11 mouse cellular contexts compared by ENCODE assay signal in genomic region chr7:66779411-66779810, GRCm38 (mm10). TPM values are rescaled to one million over a fixed set of nuclear protein-coding genes. Genes with fewer than 3 reads are reported as not detected.
DNase-seq lines count a peak whose midpoint lies in the region; ATAC-seq and TF ChIP-seq lines count a peak whose summit lies in the region.
"Had no signal": no experiment of that assay in that cellular context is flagged by ENCODE, and none has a peak within 500 bp of the region (broad histone marks: within the 10 kb centered on the region; RNA-seq: fewer than 3 reads in every experiment).

No protein-coding gene starts in this region.

- 88% methylated on average over 2 of the region's 2 CpGs for WGBS in forebrain, embryonic 14.5 days
- WGBS in forebrain, embryonic 15.5 days: 71% methylated on average over 2 of the region's 2 CpGs
- 20% methylated on average over 2 of the region's 2 CpGs for WGBS in lung, embryonic 15.5 days
- WGBS in lung, adult 2 months: 34% methylated on average over 2 of the region's 2 CpGs
- WGBS in limb, embryonic 15.5 days: 32% methylated on average over 2 of the region's 2 CpGs
- 46% methylated on average over 2 of the region's 2 CpGs for WGBS in stomach, embryonic 16.5 days

- H3K4me3 ChIP-seq in forebrain, embryonic 14.5 days (ENCODE audit: low read depth, low read length): no peak overlapping the region
- H3K4me3 ChIP-seq in forebrain, embryonic 15.5 days: no peak overlapping the region
- H3K4me3 ChIP-seq in lung, embryonic 15.5 days: no peak overlapping the region
- no peak overlapping the region for H3K4me3 ChIP-seq in lung, adult 2 months (replicated peaks; ENCODE audit: extremely low read depth, low read depth, low read length)
- H3K4me3 ChIP-seq in limb, embryonic 15.5 days: no peak overlapping the region
- no peak overlapping the region for H3K4me3 ChIP-seq in stomach, embryonic 16.5 days (replicated peaks; ENCODE audit: low read length)
- H3K4me3 ChIP-seq: megakaryocyte, embryonic 14.5 days had no signal

- no peak for TF ChIP-seq CTCF in lung, adult 2 months (IDR thresholded peaks at IDR 0.05; ENCODE audit: insufficient read depth, low read length)

- H3K4me1 ChIP-seq in forebrain, embryonic 14.5 days (ENCODE audit: control insufficient read depth, insufficient read depth, low read length): no peaks in the 10 kb centered on the region
- no peaks in the 10 kb centered on the region for H3K4me1 ChIP-seq in forebrain, embryonic 15.5 days
- H3K4me1 ChIP-seq in lung, embryonic 15.5 days: peaks cover 26% of the 10 kb centered on the region
- no peaks in the 10 kb centered on the region for H3K4me1 ChIP-seq in lung, adult 2 months (ENCODE audit: control insufficient read depth, insufficient read depth, low read length)
- H3K4me1 ChIP-seq in limb, embryonic 15.5 days: peaks cover 9% of the 10 kb centered on the region
- peaks cover 23% of the 10 kb centered on the region for H3K4me1 ChIP-seq in stomach, embryonic 16.5 days (ENCODE audit: control insufficient read depth, insufficient read depth, low read length)
- H3K4me1 ChIP-seq: megakaryocyte, embryonic 14.5 days had no signal

- H3K27ac ChIP-seq in forebrain, embryonic 14.5 days (ENCODE audit: low read depth, low read length): no peak overlapping the region
- H3K27ac ChIP-seq in forebrain, embryonic 15.5 days (replicated peaks): no peak overlapping the region
- peak overlapping the region; percentile 78 for H3K27ac ChIP-seq in lung, embryonic 15.5 days
- H3K27ac ChIP-seq in limb, embryonic 15.5 days: 0 out of 2 replicates have a peak overlapping the region, but pooled peaks have one; percentile 7
- H3K27ac ChIP-seq in stomach, embryonic 16.5 days (ENCODE audit: low read length): peak overlapping the region; percentile 83

- H3K9ac ChIP-seq in forebrain, embryonic 14.5 days (ENCODE audit: low read length): no peak overlapping the region
- H3K9ac ChIP-seq in forebrain, embryonic 15.5 days (replicated peaks): no peak overlapping the region
- no peak overlapping the region for H3K9ac ChIP-seq in lung, embryonic 15.5 days
- H3K9ac ChIP-seq in limb, embryonic 15.5 days: no peak overlapping the region
- no peak overlapping the region for H3K9ac ChIP-seq in stomach, embryonic 16.5 days (ENCODE audit: low read length)

- H3K27me3 ChIP-seq in forebrain, embryonic 14.5 days (replicated peaks; ENCODE audit: control insufficient read depth, insufficient read depth, low read length): no peaks in the 10 kb centered on the region
- H3K27me3 ChIP-seq in forebrain, embryonic 15.5 days: no peaks in the 10 kb centered on the region
- no peaks in the 10 kb centered on the region for H3K27me3 ChIP-seq in lung, embryonic 15.5 days
- no peaks in the 10 kb centered on the region for H3K27me3 ChIP-seq in limb, embryonic 15.5 days
- no peaks in the 10 kb centered on the region for H3K27me3 ChIP-seq in stomach, embryonic 16.5 days (ENCODE audit: control insufficient read depth, insufficient read depth, low read length)

- no peaks in the 10 kb centered on the region for H3K36me3 ChIP-seq in forebrain, embryonic 14.5 days (ENCODE audit: control insufficient read depth, insufficient read depth, low read length)
- H3K36me3 ChIP-seq in forebrain, embryonic 15.5 days: no peaks in the 10 kb centered on the region
- no peaks in the 10 kb centered on the region for H3K36me3 ChIP-seq in lung, embryonic 15.5 days
- no peaks in the 10 kb centered on the region for H3K36me3 ChIP-seq in limb, embryonic 15.5 days
- no peaks in the 10 kb centered on the region for H3K36me3 ChIP-seq in stomach, embryonic 16.5 days (ENCODE audit: control insufficient read depth, insufficient read depth, low read length)

- no peak for ATAC-seq in forebrain, embryonic 14.5 days
- no peak for ATAC-seq in forebrain, embryonic 15.5 days (replicated peaks)
- no peak for ATAC-seq in lung, embryonic 15.5 days (ENCODE audit: borderline replicate concordance, extremely low read depth, low FRiP score, low TSS enrichment)
- ATAC-seq in limb, embryonic 15.5 days (ENCODE audit: insufficient number of reproducible peaks, low FRiP score, low TSS enrichment, low read depth): no peak
- ATAC-seq in stomach, embryonic 16.5 days (ENCODE audit: insufficient read depth, low FRiP score): no peak

- H3K9me3 ChIP-seq in forebrain, embryonic 14.5 days (replicated peaks; ENCODE audit: control insufficient read depth, low read length): no peaks in the 10 kb centered on the region
- H3K9me3 ChIP-seq in forebrain, embryonic 15.5 days: no peaks in the 10 kb centered on the region
- no peaks in the 10 kb centered on the region for H3K9me3 ChIP-seq in lung, embryonic 15.5 days
- no peaks in the 10 kb centered on the region for H3K9me3 ChIP-seq in limb, embryonic 15.5 days
- no peaks in the 10 kb centered on the region for H3K9me3 ChIP-seq in stomach, embryonic 16.5 days (replicated peaks; ENCODE audit: control insufficient read depth, low read length)
- H3K9me3 ChIP-seq: megakaryocyte, embryonic 14.5 days had no signal

- TF ChIP-seq POLR2A in lung, adult 2 months (IDR thresholded peaks at IDR 0.05; ENCODE audit: borderline replicate concordance, extremely low read depth, low read depth, low read length): no peak

- no peak overlapping the region for H3K4me2 ChIP-seq in forebrain, embryonic 14.5 days (ENCODE audit: low read length)
- H3K4me2 ChIP-seq in forebrain, embryonic 15.5 days (replicated peaks): no peak overlapping the region
- H3K4me2 ChIP-seq in lung, embryonic 15.5 days: no peak overlapping the region
- no peak overlapping the region for H3K4me2 ChIP-seq in limb, embryonic 15.5 days
- 0 out of 2 replicates have a peak overlapping the region, but pooled peaks have one; percentile 16 for H3K4me2 ChIP-seq in stomach, embryonic 16.5 days (ENCODE audit: low read depth, low read length)

- peak; percentile 19 for DNase-seq in forebrain, embryonic 14.5 days (ENCODE audit: low spot score)
- DNase-seq in lung, adult 2 months: no peak
- DNase-seq in ovary, postnatal 14 days (ENCODE audit: low spot score): no peak
- DNase-seq in MN1 (ENCODE audit: low spot score): no peak
- DNase-seq: cerebellum, adult 8-10 months; liver had no signal

RNA-seq across cellular contexts. Expression of gene Cers3, which starts 36.1 kb away (rescaled TPM):
- 0.50 and 0.57 TPM in 2 replicates for polyA plus RNA-seq in forebrain, embryonic 14.5 days (2014; fragmentation: Nextera tagmentation; extraction: Ambion mirVana)
- polyA plus RNA-seq in forebrain, embryonic 15.5 days (2015; fragmentation: Nextera tagmentation; extraction: Ambion mirVana): 0.70 and 0.93 TPM in 2 replicates
- 5.5 and 5.6 TPM in 2 replicates for polyA plus RNA-seq in lung, embryonic 15.5 days (2015; fragmentation: Nextera tagmentation; extraction: Ambion mirVana)
- 0.28 and 9.0 TPM in 2 replicates for polyA plus RNA-seq in lung, adult 2 months (2012; rRNA removed)
- 21.7 and 23.0 TPM in 2 replicates for polyA plus RNA-seq in limb, embryonic 15.5 days (2015; fragmentation: Nextera tagmentation; extraction: Ambion mirVana)
- 19.4 and 27.8 TPM in 2 replicates for polyA plus RNA-seq in stomach, embryonic 16.5 days (2015; fragmentation: Nextera tagmentation; extraction: Ambion mirVana)

Comparison
In these comparisons a context has a peak if more than half of its experiments do, and no peak if none do; other contexts are left out.
1. H3K27ac ChIP-seq: peak in lung, embryonic 15.5 days (single experiment), limb, embryonic 15.5 days (single experiment) and stomach, embryonic 16.5 days (single experiment); none in forebrain, embryonic 14.5 days (single experiment) and forebrain, embryonic 15.5 days (single experiment).